Mouse (Mus musculus): ENCODE results near the gene Armc6.

DNA sequence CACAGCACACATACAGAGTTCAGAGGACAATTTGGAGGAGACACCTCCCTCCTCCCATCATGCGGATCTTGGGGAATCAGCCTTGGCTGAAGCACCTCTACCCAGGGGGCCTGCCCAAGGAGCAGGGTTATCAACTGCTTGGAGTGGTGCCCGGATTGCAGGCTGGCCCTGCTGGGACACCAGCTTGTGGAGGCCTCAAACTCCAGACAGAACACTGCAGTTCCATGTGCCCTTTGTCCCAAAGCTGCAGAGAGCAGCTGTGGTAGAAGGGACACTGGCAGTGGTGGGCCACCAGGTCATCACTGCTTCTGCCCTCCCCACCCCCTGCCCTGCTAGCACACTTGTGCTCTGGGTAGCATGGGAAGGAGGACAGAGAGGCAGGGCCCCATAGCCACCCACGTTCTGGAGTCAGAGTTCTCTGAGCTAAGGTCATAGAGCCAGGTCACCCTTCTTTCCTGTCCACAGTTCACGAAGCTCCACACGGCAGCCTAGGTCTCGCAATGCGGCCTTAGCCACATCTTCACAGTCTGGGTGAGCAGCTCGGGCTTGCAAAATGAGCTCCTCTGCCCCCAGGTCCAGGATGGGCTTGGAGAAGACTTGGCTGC is 13.9 kb downstream of the Armc6 start:
- TF ChIP-seq CTCF (IDR thresholded peaks at IDR 0.05; ENCODE audit: control insufficient read depth, insufficient read depth, insufficient read length) (no peak), MAX (IDR thresholded peaks at IDR 0.05) (no peak), FOSL1 (IDR thresholded peaks at IDR 0.05; ENCODE audit: insufficient read depth, low read length, poor library complexity, severe bottlenecking) (no peak), USF1 (IDR thresholded peaks at IDR 0.05; ENCODE audit: low read depth) (no peak), MYOD1 (IDR thresholded peaks at IDR 0.05; ENCODE audit: control insufficient read depth, insufficient read length, low read depth) (no peak), MYOG (IDR thresholded peaks at IDR 0.05; ENCODE audit: control insufficient read depth, extremely low read depth, insufficient read length) (no peak), CEBPB (IDR thresholded peaks at IDR 0.05; ENCODE audit: low read depth) (no peak)
